Mouse (Mus musculus) heart, adult 2 months (tissue): ENCODE results near the gene Clic3.

ENCODE experiments used
- CTCF ChIP-seq: fragments of 200-600 bp; IDR thresholded peaks from 2 replicates; pipeline ENCODE4 v1.8.1; 2022; ENCODE audit warnings: antibody characterized with exemption, mild to moderate bottlenecking, moderate library complexity
- EP300 ChIP-seq: fragments of 200-500 bp; IDR thresholded peaks from 2 replicates; pipeline ENCODE4 v1.6.1; 2011; ENCODE audit warnings: low read depth, low read length, control low read depth; ENCODE audit not compliant: insufficient read depth
- POLR2A ChIP-seq: fragments of 200-500 bp; IDR thresholded peaks from 2 replicates; pipeline ENCODE4 v1.6.1; 2011; ENCODE audit warnings: mild to moderate bottlenecking, low read depth, low read length, control low read depth; ENCODE audit not compliant: insufficient read depth

DNA sequence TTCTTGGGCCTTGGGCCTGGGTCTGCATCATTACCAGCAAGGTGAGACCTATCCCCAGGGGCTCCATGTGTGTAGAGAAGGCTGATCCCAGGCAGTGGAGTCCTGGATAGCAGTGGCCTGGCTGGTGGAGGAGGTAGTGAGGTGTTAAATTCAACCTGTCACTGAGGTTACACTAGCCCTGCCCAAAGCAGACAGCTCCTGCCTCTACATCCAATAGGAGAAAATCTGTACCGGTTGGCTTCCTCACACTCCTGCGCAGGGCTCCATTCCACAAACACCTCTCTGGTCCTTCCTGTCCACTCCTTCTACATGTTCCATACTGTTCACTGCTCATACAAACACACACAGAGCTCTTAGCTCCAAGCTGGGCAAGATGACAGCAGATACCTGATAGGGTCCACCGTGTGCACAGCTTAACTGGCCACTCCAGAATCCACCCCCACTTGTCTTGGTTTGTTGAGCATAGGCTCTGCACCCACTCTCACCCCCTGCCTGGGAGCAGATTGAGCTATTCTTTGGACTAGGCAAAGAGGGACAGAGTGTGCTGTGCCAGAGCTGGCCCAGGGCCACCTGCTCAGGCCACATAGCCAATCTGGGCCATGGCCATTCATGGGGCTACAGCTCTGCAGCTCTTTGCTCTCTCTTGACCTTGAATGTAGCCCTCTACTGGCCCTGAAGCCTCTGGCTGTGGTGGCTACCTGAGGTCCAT is 21.5 kb downstream of the Clic3 start:
- no peak for TF ChIP-seq POLR2A
- TF ChIP-seq CTCF = peak; percentile 19; the same call in 1 of the 2 replicates
- TF ChIP-seq EP300 = peak; percentile 85
